Mouse (Mus musculus): ENCODE measurements at regions not wholly inside any gene's neighbourhood (a gene's known extent, or its start where the extent isn't known, plus 50 kb on each side); places are given as distances from the start of the nearest gene placed in this dataset.

DNA sequence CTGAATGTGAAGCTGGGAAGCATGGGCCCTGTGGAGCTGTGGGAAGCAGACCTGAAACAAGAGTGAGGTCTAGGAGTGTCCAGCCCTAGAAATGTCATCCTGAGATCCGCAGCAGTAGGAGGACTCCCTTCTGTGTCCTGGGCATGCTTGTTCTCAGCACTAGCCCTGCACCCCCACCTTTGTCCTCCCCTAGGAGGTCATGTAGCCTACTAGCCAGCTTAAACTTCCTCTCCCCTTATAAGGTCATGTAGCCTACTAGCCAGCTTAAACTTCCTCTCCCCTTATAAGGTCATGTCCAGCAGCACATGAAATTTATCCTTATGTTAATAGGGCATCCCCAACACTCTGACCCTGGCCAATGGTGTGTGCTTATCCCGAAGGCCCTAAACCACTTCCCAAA, 363.5 kb upstream of the Zeb2 start:
- DNase-seq: no peak

DNA sequence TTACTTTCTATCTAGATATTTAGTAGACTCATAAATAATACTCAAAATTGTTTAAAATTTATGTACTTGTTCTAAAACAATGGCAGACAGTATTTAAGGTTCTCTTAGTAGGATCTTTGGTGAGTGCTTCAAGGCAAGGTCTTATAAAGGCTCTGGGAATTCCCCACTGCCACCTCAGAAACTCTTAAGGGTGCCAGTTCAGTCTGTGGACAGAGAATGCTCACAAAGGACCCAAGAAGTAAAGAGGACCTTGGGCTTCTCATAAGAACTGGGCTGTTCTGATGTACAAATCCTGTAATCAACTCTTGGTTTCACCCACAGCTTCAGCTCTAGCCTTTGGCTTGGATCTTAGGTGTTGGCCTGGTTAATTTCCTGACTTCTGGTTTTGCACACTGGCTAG, 358.8 kb upstream of the Zeb2 start:
- DNase-seq: no peak

DNA sequence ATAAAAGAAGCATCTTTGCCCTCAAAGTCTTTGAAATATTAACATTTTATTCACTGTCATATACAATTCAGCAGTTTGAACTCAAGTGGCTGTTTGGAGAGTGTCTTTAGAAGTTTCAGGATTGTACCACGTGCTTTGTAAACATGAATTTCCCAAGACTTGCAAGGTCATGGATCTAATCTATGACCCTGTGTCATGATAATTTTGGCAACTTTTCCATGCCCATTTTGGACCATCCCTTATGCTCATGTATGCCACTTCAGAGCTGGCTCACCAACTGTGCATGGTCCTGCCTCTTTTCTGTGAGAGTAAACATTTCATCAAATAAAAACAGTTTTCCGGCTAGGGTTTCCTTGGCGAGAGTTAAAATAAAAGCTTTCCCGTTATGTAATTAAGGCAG, 347.1 kb upstream of the Zeb2 start:
- DNase-seq: no peak

DNA sequence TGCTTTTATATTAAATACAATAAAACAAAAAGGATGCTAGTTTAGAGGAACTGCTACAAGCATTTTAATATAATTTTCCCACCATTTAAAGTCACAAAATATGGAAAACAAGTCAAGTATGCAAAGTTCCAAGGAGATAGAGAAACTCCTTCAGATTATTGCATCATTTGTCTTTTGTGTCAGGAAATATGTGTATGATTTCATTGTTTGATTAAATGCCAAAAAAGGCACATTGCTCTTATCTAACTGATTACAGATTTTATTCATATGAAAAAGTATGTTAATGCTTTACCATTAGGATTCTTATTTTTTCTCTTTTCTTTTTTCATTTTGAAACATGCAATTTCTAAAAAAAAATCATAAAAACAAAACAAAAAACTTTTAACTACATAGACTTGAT, 342.2 kb upstream of the Zeb2 start:
- DNase-seq: no peak

DNA sequence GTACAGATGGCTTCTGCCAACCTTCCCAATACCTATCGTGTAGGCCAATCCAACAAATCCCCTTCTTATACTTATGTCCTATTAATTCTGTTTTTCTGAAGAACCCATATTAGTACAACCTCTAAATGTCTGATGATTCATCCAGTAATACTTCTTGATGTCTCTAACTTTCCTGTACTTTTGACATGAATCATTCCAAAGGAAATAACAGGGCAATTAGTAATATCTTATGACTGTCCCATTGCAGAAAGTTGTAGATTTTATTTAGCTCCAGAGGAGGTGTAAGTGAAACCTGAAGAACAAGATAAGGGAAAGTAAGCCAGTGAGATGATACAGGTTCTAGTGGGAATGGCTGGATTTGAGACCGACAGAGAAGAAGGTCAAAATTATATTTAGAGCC, 337.6 kb upstream of the Zeb2 start:
- no peak for DNase-seq

DNA sequence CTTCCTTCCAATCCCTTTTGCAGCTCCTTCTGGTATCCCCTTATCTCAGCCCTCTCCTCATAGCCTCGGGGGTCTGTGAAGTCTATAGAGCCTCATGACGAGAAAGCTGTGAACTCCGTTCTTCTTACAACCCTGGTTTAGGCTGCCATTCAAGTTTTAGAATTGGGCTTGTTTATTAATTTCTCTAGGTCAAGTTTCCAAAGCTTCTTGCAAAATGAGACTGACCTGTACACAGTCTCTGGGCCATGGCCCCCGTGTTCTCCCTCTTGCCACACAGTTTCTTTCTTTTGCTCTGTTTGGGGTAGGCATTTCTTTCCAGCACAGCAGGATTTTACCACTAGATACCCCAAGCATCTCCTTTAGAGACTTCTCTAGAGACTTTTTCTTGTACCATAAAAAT, 322.0 kb upstream of the Zeb2 start:
- DNase-seq: no peak

DNA sequence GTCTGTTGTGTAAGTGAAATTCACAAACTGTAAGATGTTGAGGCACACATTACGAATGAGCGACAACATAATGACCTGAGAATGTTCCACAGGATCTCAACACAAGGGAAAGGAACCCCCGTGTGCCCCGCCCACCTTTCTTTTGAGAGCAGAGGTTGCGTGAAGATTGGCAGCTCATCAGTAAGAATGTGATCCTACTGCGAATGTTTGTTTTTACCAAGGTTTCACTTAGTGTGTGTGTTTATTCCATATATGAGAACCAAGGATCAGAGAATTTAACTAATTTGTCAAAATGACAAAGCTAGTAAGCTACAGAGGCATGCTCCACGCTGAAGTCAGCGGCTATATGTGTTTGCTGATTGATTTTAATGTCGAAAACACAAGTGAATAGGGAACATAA, 321.5 kb upstream of the Zeb2 start:
- no peak for DNase-seq

DNA sequence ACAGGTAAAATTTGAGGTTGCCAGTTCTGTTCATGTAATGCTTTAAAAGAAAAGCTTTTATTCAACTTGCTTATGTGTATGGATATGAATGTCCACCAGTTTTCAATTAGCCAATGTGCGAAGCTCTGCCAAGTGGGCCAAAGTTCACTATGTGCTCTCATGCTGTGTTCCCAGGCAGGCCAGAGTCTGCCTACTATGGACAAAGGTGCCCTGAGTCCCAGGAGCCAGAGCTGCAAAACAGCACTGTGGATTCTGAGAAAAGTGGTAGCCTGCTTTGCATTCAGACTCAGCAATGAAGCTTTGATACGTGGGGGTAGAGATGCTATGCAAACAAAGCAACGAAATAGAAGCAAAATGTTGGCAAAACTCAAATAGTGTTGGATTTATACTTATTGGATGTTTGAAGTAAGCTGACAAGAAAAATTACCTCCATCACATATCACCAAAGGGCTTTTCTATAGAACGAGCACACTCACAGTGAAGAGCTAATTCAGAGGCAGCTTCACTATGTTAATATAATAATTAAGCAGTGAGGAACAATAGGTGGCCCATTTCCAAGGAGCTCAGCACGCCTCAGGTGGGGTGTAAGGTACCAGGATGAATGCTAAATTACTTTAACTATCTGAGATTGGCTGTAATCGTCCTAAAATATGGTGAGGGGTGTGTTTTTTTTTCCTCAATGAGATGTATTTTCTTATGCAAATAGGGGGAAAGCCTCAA, 318.2 kb upstream of the Zeb2 start:
- DNase-seq: no peak

DNA sequence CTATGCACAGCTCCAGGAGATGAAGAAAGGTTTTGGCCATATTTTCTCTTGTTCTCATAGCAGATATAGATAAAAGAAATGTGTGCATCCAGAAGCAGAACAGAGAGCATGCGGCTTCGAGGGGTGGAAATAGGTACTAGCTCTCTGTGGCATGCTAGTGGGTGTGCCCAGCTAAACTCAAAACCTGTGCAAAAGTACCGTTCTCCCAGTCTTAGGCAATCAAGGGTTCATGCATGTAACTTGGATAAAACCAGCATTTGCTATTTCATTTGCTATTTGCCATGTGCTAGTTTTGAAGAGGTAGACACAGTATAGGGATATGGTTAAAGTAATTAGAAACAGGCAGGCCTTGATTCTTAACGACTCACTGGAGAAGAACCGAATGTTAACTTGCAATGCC, 317.6 kb upstream of the Zeb2 start:
- DNase-seq: no peak

DNA sequence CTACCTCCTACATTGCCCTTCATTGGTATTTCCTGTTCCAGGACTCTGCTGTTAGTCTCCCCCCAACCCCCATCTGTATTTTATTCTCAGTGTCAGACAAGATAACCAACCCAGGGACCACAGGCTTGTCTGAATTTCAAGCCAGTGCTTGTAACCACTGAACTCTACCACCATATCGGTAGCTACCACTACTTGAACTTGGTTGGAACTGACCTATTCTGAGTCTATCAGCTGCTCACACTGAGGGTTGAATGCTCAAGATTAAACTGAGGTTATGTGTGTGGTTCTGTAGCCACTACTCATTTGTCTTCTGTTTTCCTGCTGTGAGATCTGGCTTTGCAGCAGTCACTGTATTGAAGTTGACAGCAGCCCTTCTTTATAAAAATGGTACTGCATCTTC, 317.0 kb upstream of the Zeb2 start:
- no peak for DNase-seq

DNA sequence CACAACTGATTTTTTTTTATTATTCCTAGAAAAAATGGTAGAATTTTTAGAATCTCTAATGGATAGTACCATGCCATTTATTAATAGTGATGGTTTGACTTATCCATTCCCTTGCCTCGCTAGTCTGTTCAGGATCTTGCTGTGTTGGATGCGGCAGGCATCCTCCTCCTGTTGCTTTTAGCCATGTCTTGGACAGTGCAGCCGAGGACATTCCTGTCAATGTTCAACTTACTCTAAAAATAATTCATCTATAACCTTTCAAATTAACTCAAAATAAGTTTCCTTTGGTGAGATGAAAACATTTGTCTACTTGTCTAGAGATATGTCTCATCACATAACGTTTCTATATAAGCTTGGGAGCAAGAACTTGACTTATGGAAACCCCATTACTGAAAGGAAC, 314.2 kb upstream of the Zeb2 start:
- DNase-seq: no peak

DNA sequence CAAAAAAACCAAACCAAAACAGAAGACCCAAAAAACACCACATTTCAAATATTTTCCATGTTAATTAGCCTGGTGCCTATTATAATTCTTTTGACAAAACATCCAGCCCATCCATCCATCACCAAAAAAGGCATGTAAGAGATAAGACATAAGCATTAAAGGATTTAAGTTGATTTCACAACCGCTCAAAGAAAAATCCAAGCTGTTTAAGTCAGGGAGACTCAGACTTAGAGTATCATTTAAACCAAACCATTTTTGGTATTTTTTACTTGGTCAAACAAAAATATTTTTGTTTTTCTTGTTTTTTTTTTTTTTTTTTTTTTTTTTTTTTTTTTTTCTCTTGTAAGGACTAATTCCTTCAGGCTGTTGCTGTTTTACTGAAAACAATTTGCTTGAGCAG, 304.6 kb upstream of the Zeb2 start:
- DNase-seq: no peak

DNA sequence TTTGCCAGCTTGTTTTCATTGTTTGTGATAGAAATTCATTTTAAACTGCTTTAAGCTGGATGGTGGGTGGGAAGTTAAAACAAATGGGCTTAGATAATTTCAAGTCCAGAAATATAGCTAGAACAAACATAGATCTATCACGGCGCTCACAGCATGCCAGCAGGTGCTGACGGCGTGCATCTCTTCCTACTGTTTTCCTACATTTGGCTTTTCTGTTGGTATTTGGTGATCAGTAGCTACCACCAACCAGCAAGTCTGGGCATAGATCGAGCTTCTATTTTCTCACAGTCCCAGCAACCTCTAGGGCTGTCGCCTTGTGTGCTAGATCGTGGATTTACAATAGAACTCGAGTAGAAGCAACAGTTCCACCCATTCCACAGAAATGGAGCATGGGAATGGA, 290.9 kb upstream of the Zeb2 start:
- DNase-seq: peak; percentile 19 to 35

DNA sequence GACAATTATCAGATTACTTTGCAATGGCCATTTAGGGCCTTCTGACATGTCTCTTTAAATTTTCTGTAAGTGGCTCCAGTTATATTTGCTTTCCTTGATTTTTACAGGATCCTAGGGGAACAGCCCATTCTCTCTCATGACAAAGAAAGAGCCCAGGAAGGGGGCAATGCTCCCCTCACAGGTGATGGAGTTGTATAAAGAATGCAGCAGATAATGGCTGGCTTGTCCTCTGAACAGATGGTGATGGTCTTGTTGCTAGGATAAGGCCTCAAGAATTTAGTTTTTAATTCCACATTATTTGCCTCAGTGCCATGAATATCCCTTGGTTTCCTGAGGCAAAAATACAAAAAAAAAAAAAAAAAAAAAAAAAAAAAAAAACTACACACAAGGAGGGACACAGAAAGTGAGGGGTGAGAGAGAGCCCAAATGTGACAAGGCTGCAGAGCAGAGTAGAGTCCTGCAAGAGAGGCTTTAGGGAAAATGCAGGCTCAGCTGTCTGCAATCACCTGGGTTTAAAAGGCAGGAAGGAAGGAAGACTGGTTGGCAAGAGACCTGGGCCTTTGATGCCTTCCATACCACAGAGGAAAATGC, 272.8 kb upstream of the Zeb2 start:
- no peak for DNase-seq

DNA sequence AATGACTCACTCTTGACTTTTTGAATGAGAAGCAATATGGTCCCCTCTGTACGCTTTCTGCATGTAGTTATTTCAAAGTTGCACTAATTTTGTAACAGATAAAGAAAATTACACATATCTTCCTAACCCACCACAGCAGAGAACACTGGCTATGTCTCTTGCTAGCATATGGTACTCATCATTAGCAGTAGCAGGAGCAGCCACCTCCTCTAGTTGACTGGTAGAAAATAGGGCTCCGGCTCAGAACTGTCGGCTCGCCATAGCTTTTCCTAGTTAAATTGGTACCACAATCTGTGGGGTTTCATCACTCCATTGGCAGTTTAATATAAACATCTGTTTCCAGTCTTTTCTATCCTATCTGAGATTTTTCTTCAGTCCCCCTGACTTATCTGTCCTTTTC, 254.1 kb upstream of the Zeb2 start:
- no peak for DNase-seq

DNA sequence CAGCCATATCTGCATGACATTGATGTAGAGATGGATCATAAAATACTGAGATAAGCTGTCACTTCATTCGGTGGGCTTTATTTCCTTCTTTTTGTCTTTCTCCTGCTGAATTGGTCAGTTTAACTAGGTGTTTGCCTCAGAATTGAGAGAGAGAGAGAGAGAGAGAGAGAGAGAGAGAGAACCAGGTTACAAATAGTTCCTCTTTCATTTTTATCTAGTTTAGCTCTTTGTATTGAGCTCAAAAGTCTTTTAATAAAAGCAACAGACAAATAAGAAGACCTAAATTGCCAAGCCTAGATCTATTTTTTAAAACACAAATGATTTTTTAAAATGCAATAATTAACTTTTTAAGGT, 253.4 kb upstream of the Zeb2 start:
- no peak for DNase-seq

DNA sequence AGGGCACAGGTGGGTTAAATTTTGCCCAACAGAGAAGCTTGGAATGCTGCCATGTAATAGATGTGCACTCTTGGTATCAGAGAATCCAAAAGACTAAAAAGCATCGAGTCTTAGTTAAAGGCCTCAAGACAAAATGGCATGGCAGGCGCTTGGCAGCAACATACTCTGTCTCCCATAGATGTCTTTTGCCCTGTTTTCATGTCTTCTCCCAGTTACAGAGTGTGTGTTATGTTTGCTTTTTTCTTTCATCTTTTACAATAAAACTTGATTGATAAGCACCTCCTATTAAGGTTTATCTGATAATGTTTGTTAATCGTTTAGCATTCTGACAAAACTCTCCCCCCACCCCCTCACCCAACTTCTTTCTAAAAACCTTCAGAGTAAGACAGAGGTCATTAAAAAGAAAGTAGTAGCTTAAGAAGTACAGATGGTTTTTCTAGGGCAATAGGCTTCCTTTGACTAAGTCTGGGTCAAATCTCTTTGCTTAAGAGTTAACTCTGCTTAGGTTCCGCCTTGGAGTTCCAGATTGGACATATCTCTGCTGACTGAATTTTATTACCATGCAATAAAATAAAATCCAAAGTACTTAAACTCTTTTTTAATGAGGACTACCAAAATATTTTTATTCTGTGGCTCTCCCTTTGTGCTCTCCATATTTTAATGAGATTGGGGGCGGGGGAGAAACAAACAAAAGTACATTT, 252.9 kb upstream of the Zeb2 start:
- no peak for DNase-seq

DNA sequence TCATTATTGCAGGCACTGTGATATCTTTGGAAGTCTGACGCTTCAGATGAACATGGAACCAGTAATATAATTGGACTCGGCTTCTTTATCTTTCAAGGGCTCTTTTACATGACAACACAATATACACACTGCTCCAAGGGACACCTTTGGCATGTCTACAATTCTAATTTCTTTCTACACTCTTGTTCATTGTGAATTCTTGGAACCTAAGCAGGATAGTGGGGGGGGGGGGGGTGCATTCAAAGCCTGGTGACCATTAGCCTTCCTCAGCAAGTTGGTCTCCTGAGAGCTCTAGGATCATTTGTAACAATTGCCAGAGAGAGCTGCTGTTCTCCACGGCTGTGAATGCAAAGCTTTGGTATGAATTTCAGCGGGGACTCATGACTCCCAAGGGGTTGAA, 252.2 kb upstream of the Zeb2 start:
- DNase-seq: no peak

DNA sequence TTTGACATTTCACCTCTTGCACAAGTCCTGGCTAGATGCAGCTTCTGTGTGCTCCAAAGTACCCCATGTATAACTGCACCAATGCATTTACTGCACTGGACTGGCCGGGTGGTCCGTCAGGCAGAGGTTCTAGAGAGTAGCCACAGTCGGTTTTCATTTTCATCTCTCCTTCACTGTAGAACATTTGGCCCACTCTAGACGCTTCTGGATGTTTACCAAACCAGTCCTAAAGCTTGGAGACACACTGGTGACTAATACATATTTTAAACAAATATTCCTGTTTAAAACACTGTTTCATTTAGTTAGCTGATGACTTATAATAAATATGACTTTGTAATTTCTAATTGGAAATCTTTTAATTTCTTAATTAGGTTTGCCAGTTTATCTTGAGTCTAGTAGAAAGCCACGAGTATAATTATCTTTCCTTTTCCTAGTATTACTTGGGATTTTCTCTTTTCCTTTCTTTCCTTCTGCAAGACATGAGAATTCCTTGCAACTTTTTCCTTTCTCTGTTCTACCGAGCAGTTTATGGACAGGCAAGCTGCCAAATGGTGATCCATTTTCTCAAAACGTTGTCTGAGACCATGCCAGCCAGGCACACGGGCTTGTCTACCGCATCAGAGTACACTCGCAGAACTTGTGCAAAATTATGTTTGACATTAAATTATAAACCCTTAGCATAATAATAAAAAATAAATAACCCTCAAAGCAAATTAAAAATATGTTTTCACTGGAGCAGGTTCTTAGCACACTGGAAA, 250.4 kb upstream of the Zeb2 start:
- DNase-seq: no peak

DNA sequence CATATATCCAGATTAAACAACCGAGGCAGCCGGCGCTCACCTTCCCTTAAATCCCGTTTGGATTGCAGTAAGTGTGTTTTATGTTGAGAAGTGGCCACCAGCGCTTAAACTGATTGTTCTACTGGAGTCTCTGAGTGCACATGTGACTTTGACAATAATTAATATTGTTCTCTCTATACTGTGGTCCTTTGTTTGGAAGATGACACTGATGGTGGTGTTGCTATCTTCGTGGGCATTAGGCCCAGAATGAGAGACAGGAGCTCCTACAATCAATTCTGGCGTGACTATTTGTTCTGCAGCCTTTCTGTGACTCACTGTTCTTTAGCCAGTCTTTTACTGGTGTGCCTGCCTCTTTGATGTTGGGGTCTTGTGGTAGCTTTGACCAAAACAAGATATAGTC, 240.1 kb upstream of the Zeb2 start:
- DNase-seq: peak in 1 of 2 experiments; percentile 7

DNA sequence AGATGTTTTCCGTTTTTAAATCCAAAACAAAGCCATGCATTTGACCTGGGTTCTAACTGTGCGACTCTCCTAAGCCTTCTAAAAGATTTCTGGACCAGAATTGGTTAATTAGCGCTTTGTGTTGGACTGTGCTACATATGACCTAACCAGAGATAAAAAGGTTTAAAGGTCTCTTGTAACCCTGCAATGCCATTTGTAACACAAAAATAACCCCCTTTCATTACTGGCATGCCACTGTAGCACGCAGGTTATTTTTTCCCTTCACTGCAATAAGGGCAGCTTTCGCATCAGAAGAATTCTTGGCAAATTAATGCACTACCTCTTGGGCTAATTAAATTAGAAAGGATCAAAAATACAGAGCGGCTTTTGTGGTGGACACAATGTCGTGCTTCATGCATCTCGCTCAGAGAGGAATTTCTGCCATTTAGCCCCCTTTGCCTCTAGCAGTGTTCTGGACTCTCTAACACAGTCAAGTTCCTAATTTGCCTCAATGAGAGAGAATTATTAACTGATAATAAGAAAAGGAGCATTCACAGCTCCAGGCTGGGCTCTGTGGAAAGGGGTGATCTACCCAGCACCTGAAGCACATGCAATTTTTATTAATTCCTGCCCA, 239.5 kb upstream of the Zeb2 start:
- peak in 1 of 2 experiments; percentile 24 for DNase-seq

DNA sequence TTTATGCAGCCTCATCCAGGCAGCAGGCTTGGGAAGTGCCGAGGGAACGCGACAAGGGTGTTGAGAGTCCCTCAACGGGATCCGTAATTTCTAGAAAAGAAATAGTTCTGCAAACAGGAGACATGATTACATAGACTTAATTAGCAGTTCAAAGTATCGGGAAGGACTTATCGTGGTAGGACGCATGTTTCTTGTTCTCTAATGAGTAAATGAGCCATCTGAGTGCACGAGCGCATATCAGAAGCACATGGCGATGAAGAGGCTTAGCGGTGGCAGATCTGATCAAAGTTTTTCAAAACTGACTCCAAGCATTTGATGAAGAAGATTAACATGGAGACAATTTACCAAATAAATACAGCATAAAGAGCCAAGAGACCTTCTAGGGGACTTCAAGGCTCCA, 238.8 kb upstream of the Zeb2 start:
- no peak for DNase-seq

DNA sequence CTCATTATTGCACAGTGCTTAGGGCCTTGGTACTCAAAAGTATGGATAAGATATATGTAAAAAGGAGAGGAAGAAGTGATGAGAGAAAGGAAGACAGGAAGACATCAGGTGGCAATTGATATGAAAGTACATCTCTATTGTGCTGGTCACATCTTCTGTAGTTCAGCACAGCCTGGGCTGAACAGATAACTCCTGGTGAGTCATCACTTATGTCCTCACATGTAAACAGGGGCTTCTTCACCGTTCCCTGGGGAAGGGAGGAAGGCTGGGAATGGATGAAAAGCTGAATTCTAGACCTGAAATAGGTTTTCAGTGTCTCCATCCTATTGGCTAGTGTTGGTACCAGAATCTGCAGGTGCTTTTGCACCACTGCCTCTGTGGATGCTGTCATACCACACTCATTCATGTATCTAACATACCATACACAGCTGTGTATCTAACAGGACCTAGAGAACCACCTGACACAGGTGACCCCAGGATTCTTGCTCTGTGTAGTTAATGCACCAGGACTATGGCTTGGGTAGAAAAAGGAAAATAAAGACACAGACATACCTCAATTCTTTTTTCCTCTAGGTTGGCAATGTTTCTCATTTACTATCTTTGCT, 234.4 kb upstream of the Zeb2 start:
- DNase-seq: no peak
